Mouse (Mus musculus) hindbrain, embryonic 15.5 days (tissue): ENCODE measurements around the gene Lbx1. TPM values are rescaled to one million over a fixed set of nuclear protein-coding genes. Genes with fewer than 3 reads are reported as not detected.

ENCODE experiments used
- ATAC-seq: fragments of 200-750 bp; cut with Nextera tagmentation; 2 replicates; pipeline ENCODE4 v1.8.0; 2017; ENCODE audit warnings: low read depth, moderate number of reproducible peaks, moderate TSS enrichment; ENCODE audit not compliant: low FRiP score
- H3K27ac ChIP-seq: fragments of 300-500 bp; sonication (generic); replicated peaks from 2 replicates; pipeline ENCODE4 v1.5.1; 2015; ENCODE audit warnings: mild to moderate bottlenecking, inconsistent platforms
- H3K27me3 ChIP-seq: fragments of 300-500 bp; sonication (generic); 2 replicates; pipeline ENCODE4 v1.6.1; 2015; ENCODE audit warnings: control low read depth, inconsistent platforms
- H3K36me3 ChIP-seq: fragments of 300-500 bp; sonication (generic); 2 replicates; pipeline ENCODE4 v1.6.1; 2015; ENCODE audit warnings: control low read depth, inconsistent platforms
- H3K4me1 ChIP-seq: fragments of 300-500 bp; sonication (generic); replicated peaks from 2 replicates; pipeline ENCODE4 v1.6.1; 2015; ENCODE audit warnings: control low read depth, inconsistent platforms
- H3K4me2 ChIP-seq: fragments of 300-500 bp; sonication (generic); 2 replicates; pipeline ENCODE4 v1.6.1; 2015; ENCODE audit warnings: moderate library complexity, mild to moderate bottlenecking, inconsistent platforms
- H3K4me3 ChIP-seq: fragments of 300-500 bp; sonication (generic); 2 replicates; pipeline ENCODE4 v1.5.1; 2015; ENCODE audit warnings: mild to moderate bottlenecking, inconsistent platforms
- H3K9ac ChIP-seq: fragments of 300-500 bp; sonication (generic); 2 replicates; pipeline ENCODE4 v1.6.1; 2015; ENCODE audit warnings: inconsistent platforms
- H3K9me3 ChIP-seq: fragments of 300-500 bp; sonication (generic); 2 replicates; pipeline ENCODE4 v1.6.1; 2016; ENCODE audit warnings: control low read depth, inconsistent platforms
- WGBS: fragments of 180-500 bp; shearing (Covaris S2); methylation state at CpG from one replicate; pipeline ENCODE4 v1.1.7; 2015; 5-methylcytosine and 5-hydroxymethylcytosine counted together
- polyA plus RNA-seq: library from polyadenylated mRNA; unstranded; fragments of >200 nt; fragmentation: Nextera tagmentation; extraction: Ambion mirVana; gene quantifications from 2 replicates; pipeline ENCODE4 v1.2.1, GENCODE M21; 2015

Lbx1 gene
- polyA plus RNA-seq, 1 experiment from 2014 or later, result 12.2 TPM

DNA sequence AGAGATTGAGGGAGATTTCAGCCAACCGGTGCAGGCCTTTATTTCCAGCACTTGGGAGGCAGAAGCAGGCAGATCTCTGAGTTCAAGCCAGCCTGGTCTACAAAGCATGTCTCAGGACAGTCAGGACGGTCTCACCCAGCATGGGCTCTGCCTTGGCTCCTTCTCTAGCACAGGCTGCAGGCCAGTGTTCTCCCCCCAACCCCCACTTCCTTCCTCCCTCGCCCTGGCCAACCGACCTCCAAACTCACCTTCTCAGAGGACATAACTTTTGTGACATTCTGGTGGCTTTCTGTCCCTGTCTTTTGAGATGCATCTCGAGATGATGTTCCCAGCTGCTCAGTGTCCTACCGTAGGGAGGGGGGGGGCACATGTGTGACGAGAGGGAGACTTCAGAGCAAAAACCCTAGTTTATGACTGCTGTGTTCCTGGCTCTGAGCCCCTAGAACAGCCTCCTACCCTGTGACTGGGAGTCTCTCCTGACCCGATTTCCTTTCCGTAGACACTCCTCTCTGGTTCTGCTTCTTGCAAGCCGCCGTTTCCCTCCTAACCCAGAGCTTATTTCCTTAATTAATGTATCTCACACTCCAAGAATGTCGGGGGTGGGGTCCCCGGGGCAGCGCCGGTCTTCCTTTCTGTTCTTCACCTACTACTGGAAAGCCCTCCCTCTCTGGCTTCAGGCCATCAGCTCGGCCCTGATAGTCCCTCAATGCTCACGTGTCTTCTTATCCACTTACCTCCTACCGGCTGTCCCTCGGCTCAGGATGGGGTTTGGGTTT is 27.8 kb downstream of the Lbx1 start:
- Histone ChIP-seq H3K9ac (no peak overlapping the region), H3K4me3 (0 out of 2 replicates have a peak overlapping the region, but pooled peaks have one; percentile 13), H3K9me3 (no peaks in the 10 kb centered on the region), H3K27me3 (peaks cover 26% of the 10 kb centered on the region), H3K4me1 (no peaks in the 10 kb centered on the region), H3K27ac (no peak overlapping the region), H3K4me2 (peak overlapping the region; percentile 30), H3K36me3 (no peaks in the 10 kb centered on the region)
- WGBS, result 40% methylated on average over 19 of the region's 19 CpGs
- no peak for ATAC-seq

DNA sequence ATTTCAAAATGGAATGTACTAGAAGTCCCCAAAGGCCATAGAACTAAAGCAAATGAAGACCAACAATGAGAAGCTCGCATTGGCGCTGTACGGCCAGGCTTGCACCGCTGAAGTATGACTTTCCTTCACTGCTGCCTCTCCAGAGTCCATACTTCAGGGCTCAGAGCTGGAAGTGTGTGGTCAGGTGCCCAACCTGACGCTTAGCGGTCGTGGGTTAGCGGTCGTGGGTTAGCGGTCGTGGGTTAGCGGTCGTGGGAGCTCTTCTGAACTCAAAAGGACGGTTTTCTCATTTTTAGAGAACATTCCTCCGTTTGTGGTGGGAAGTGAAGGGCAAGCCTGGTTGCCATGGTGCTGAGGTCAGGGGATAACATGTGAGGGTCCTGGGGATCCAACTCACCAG is 28.5 kb downstream of the Lbx1 start:
- H3K36me3 ChIP-seq, result no peaks in the 10 kb centered on the region
- 95% methylated on average over 15 of the region's 15 CpGs for WGBS

DNA sequence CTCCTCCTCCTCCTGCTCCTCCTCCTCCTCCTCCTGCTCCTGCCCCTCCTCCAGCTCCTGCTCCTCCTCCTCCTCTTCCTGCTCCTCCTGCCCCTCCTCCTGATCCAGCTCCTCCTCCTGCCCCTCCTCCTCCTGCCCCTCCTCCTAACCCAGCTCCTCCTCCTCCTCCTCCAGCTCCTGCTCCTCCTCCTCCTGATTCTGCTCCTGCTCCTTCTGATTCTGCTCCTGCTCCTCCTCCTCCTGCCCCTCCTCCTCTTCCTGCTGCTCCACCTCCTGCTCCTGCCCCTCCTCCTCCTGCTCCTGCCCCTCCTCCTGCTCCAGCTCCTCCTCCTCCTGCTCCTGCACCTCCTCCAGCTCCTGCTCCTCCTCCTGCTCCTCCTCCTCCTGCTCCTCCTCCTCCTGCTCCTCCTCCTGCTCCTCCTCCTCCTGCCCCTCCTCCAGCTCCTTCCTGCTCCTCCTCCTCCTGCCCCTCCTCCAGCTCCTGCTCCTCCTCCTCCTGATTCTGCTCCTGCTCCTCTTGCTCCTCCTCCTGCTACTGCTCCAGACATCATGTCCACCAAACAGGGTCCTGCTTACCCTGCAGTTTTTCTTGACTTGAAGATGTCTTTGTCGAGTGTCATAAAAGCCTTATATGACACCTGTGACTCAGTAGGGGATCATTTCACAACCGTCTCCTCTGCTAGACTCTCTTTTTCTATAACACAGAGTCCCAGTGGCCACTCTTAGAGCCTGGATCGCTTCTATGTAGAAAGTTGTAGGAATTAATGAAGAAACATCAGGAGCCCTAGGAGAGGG is 30.1 kb downstream of the Lbx1 start:
- H3K4me3 ChIP-seq, result no peak overlapping the region

More for the DNA sequence above, 28.5 kb downstream of the Lbx1 start:
- no peaks in the 10 kb centered on the region for H3K4me1 ChIP-seq
- H3K4me3 ChIP-seq, result no peak overlapping the region
- no peak overlapping the region for H3K27ac ChIP-seq
- H3K27me3 ChIP-seq, result peaks cover 26% of the 10 kb centered on the region
- no peak for ATAC-seq
- H3K9me3 ChIP-seq, result no peaks in the 10 kb centered on the region
- H3K9ac ChIP-seq, result no peak overlapping the region
- H3K4me2 ChIP-seq, result no peak overlapping the region

DNA sequence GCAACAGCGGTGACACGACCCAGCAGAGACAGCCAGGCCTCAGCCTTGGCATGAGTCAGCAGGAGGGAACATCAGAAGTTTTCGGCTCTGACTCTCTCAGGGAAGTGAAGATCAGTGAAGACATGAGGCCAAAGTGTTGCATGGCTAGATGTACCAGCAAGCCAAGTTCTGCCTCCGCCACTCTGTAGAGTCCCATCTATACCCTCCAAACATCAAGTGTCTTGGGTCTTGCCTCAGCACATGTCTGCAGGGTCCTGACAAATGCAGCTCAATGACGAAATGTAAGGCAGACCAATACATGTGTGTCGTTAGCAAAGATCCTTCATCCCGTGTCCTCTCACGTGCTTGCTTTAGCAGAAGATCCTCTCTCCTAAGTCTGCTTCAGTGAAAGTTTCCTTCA is 38.6 kb downstream of the Lbx1 start:
- no peaks in the 10 kb centered on the region for H3K4me1 ChIP-seq
- H3K27ac ChIP-seq, result no peak overlapping the region
- no peaks in the 10 kb centered on the region for H3K36me3 ChIP-seq
- ATAC-seq, result no peak
- no peaks in the 10 kb centered on the region for H3K27me3 ChIP-seq
- H3K4me3 ChIP-seq, result no peak overlapping the region
- H3K9me3 ChIP-seq, result no peaks in the 10 kb centered on the region
- H3K4me2 ChIP-seq, result no peak overlapping the region
- WGBS, result 89% methylated on average over 8 of the region's 8 CpGs
- H3K9ac ChIP-seq, result no peak overlapping the region

More for the DNA sequence above, 30.1 kb downstream of the Lbx1 start:
- Histone ChIP-seq H3K4me1 (no peaks in the 10 kb centered on the region), H3K36me3 (no peaks in the 10 kb centered on the region), H3K9me3 (no peaks in the 10 kb centered on the region), H3K4me2 (no peak overlapping the region), H3K27me3 (peaks cover 24% of the 10 kb centered on the region), H3K9ac (no peak overlapping the region), H3K27ac (no peak overlapping the region)
- no peak for ATAC-seq
- 84% methylated on average over 3 of the region's 3 CpGs for WGBS

DNA sequence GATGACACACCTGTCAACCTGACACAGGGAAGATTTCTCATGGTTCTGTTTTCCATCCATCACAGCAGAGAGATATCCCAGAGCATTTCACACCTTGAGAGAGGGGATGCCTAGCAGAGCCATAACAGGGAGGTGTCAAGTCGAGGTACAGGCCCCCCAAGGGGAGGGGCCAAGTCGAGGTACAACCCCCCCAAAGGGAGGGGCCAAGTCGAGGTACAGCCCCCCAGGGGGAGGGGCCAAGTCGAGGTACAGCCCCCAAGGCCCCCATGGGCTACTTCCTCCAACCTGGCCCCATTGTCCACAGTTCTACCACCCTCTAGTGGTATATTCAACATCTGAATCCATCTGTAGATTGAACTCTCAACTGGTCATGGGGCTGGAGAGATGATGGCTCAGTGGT is 41.0 kb downstream of the Lbx1 start:
- H3K4me2 ChIP-seq, result no peak overlapping the region
- no peaks in the 10 kb centered on the region for H3K36me3 ChIP-seq
- no peak for ATAC-seq
- no peak overlapping the region for H3K9ac ChIP-seq
- no peaks in the 10 kb centered on the region for H3K9me3 ChIP-seq
- no peak overlapping the region for H3K4me3 ChIP-seq
- no peaks in the 10 kb centered on the region for H3K4me1 ChIP-seq
- WGBS, result 47% methylated on average over 4 of the region's 4 CpGs
- H3K27ac ChIP-seq, result no peak overlapping the region
- no peaks in the 10 kb centered on the region for H3K27me3 ChIP-seq

Other genes starting within 250 kb of the Lbx1 start
- gene Sema4g, start 246.7 kb downstream of the Lbx1 start, polyA plus RNA-seq, result 17.3 and 18.9 TPM in 2 replicates
- 14.1 and 14.8 TPM in 2 replicates for gene Twnk, start 230.1 kb downstream of the Lbx1 start, polyA plus RNA-seq
- 88.6 and 94.7 TPM in 2 replicates for gene Mrpl43, start 229.4 kb downstream of the Lbx1 start, polyA plus RNA-seq
- 25.4 and 28.7 TPM in 2 replicates for gene Lzts2, start 221.4 kb downstream of the Lbx1 start, polyA plus RNA-seq
- gene Pdzd7, start 190.1 kb downstream of the Lbx1 start, polyA plus RNA-seq, result 2.6 and 3.2 TPM in 2 replicates
- 74.7 and 90.5 TPM in 2 replicates for gene Sfxn3, start 188.3 kb downstream of the Lbx1 start, polyA plus RNA-seq
- gene Kazald1, start 160.6 kb downstream of the Lbx1 start, polyA plus RNA-seq, result 2.3 and 2.6 TPM in 2 replicates
- 0.88 and 1.8 TPM in 2 replicates for gene Tlx1, start 85.1 kb downstream of the Lbx1 start, polyA plus RNA-seq
- 60.2 and 63.7 TPM in 2 replicates for gene Btrc, start 127.9 kb upstream of the Lbx1 start, polyA plus RNA-seq